Mouse (Mus musculus): ENCODE data around the gene Il1r2. TPM values are rescaled to one million over a fixed set of nuclear protein-coding genes. Genes with fewer than 3 reads are reported as not detected.

The Il1r2 gene
- polyA plus RNA-seq, 1 experiment from 2014 or later: 0.52 TPM

DNA sequence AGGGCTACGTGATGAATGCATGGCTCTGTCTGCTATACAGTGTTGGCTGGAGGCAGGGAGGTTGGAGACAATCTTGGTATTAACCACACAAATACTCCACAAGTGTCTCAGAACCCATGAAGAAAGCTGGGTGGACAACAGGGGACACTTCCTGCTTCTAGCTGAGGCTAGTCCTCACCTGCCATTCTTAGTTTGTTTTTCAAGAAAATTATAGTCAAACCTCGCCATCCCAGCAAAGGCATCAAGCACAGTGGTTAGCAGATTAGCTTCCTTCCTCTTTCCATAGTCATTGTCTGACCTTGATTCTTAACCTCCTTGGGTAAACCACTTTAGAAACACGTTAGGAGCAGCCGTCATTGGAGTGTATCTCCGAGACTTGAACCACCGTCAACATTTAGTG is 28.2 kb upstream of the Il1r2 start:
- Histone ChIP-seq H3K27me3 (no peaks in the 10 kb centered on the region), H3K4me1 (no peaks in the 10 kb centered on the region), H3K4me3 (no peak overlapping the region), H3K27ac (no peak overlapping the region), H3K9me3 (replicated peaks) (no peaks in the 10 kb centered on the region), H3K4me2 (replicated peaks) (no peak overlapping the region), H3K9ac (no peak overlapping the region), H3K36me3 (no peaks in the 10 kb centered on the region)
- 89% methylated on average over 6 of the region's 6 CpGs for WGBS
- no peak for ATAC-seq (ENCODE audit: low FRiP score)

DNA sequence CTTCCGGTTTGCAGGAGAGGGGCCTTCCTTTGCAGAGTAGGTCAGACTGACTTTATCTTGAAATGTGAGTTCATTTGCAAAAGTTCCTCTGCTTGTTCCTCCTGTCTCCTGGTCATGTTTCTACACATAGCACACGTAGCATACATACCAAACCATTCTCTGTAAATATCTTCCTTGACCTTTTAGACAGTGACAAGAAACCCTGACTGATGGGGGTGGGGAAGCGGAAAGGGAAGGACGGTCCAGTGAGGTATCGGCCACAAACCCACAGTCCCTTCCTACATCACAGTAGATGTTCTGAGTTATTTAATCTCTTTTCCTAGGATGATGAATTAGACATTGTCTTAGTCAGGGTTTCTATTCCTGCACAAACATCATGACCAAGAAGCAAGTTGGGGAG is 27.3 kb upstream of the Il1r2 start:
- Histone ChIP-seq H3K27ac (no peak overlapping the region), H3K4me3 (no peak overlapping the region), H3K9me3 (replicated peaks) (no peaks in the 10 kb centered on the region), H3K9ac (no peak overlapping the region), H3K27me3 (no peaks in the 10 kb centered on the region), H3K36me3 (no peaks in the 10 kb centered on the region), H3K4me1 (no peaks in the 10 kb centered on the region), H3K4me2 (replicated peaks) (no peak overlapping the region)
- no peak for ATAC-seq (ENCODE audit: low FRiP score)
- WGBS: 89% methylated on average over 5 of the region's 5 CpGs

DNA sequence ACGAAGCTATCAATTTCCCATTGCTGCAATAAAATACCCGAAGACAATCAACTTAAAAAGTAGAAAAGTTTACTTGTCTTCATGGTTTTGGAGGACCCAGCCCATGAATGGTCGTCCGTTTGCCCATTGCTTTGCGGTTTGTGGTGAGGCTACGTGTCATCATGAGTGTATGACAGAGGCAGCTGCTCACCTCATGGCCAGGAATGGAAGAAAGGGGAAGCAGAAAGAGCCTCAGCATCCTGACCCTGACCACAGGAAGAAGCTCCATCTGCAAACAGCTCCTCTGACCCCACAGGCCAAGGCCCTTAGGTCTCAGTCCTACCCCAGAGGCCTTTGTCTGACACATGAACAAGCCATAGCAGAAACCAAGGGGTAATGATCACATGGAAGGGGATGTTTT is 22.7 kb upstream of the Il1r2 start:
- H3K4me1 ChIP-seq: no peaks in the 10 kb centered on the region
- H3K4me3 ChIP-seq: no peak overlapping the region
- WGBS: 93% methylated on average over 6 of the region's 6 CpGs
- no peak overlapping the region for H3K27ac ChIP-seq
- H3K27me3 ChIP-seq: no peaks in the 10 kb centered on the region
- no peak for ATAC-seq (ENCODE audit: low FRiP score)
- H3K9me3 ChIP-seq (replicated peaks): no peaks in the 10 kb centered on the region
- H3K36me3 ChIP-seq: no peaks in the 10 kb centered on the region
- H3K4me2 ChIP-seq (replicated peaks): no peak overlapping the region
- H3K9ac ChIP-seq: no peak overlapping the region

DNA sequence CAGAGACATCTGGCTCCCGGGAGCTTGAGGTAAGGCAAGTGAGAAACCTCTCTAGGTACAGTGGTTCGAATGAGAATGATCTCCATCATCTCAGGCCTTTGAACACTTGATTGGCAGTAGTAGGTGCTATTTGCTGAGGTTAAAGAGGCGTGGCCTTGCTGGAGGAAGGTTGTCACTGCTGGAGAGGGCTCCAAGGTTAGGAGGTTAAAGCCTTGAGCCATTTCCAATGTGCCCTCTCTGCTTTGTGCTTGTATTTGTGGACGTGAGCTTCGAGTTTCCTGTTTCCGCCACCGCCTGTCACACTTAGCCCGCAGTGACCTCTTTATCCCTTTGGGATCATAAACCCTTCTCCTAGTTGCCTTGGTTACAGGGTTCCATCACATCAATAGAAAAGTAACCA is 21.7 kb upstream of the Il1r2 start:
- H3K36me3 ChIP-seq: no peaks in the 10 kb centered on the region
- no peaks in the 10 kb centered on the region for H3K9me3 ChIP-seq (replicated peaks)
- H3K4me3 ChIP-seq: no peak overlapping the region
- no peak overlapping the region for H3K4me2 ChIP-seq (replicated peaks)
- no peak overlapping the region for H3K27ac ChIP-seq
- H3K27me3 ChIP-seq: no peaks in the 10 kb centered on the region
- no peak for ATAC-seq (ENCODE audit: low FRiP score)
- H3K4me1 ChIP-seq: no peaks in the 10 kb centered on the region
- H3K9ac ChIP-seq: no peak overlapping the region
- 66% methylated on average over 8 of the region's 8 CpGs for WGBS

DNA sequence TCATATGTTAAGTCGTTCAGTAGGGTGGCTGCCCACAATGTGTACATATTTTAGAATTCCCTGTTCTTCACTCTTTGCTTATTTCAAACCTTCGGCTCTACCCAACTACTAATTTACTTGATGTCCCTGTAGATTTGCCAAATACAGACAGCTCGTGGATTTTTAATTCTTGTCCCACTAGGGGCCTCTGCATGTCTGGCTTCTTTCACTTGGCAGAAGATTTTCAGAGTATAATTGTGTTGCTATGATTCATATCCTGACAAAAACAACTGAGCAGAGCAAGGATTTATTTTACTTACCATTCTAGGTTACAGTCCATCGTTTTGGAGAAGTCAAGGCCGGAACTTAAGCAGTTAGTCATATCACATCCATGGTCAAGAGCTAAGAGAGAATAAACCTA is 20.8 kb upstream of the Il1r2 start:
- H3K9me3 ChIP-seq (replicated peaks): no peaks in the 10 kb centered on the region
- no peaks in the 10 kb centered on the region for H3K4me1 ChIP-seq
- no peak overlapping the region for H3K4me2 ChIP-seq (replicated peaks)
- H3K27me3 ChIP-seq: no peaks in the 10 kb centered on the region
- no peak for ATAC-seq (ENCODE audit: low FRiP score)
- H3K4me3 ChIP-seq: no peak overlapping the region
- 86% methylated on average over 5 of the region's 5 CpGs for WGBS
- H3K9ac ChIP-seq: no peak overlapping the region
- no peak overlapping the region for H3K27ac ChIP-seq
- H3K36me3 ChIP-seq: no peaks in the 10 kb centered on the region

DNA sequence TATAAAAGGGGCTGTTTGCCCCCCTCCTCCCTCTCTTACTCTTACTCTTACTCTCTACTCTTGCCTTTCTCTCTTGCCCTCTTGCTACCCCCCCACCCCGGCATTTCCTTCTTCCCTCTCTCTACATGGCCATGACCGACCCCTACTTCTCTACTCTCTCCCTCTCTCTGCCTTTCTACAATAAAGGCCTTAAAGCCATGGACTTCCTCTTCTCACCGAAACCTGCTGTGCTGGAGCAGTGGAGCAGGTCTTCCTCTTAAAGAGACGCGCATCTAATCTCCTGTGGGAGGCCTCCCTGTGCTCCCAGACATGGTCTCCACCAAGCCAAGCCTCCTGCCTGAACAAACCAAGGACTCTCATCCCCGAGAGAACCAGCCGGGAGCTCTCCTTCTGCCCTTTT is 18.8 kb upstream of the Il1r2 start:
- H3K27ac ChIP-seq: no peak overlapping the region
- no peaks in the 10 kb centered on the region for H3K27me3 ChIP-seq
- no peak for ATAC-seq (ENCODE audit: low FRiP score)
- no peak overlapping the region for H3K9ac ChIP-seq
- no peaks in the 10 kb centered on the region for H3K36me3 ChIP-seq
- 87% methylated on average over 7 of the region's 7 CpGs for WGBS
- H3K4me2 ChIP-seq (replicated peaks): no peak overlapping the region
- no peaks in the 10 kb centered on the region for H3K9me3 ChIP-seq (replicated peaks)
- H3K4me3 ChIP-seq: no peak overlapping the region
- no peaks in the 10 kb centered on the region for H3K4me1 ChIP-seq

DNA sequence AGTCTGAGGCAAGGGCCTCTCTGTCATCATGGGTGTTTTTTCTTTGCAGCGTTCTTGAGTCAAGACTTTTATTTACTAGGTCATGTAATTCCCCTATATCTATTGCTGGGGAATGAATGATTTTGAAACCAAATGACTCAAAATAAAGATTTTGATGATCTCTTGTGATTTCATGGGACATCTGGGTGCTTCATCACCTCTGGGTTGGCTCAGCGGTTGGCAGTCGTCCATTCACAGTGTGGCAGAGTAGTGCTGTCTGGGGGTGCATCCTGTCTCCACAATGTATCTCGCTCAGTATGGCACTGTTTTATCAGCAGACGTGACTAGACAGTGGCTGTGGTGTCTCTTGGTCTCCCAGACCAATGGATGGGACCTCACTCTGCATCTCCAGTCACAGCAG is 17.9 kb upstream of the Il1r2 start:
- Histone ChIP-seq H3K9me3 (replicated peaks) (no peaks in the 10 kb centered on the region), H3K36me3 (no peaks in the 10 kb centered on the region), H3K4me3 (no peak overlapping the region), H3K27ac (no peak overlapping the region), H3K27me3 (no peaks in the 10 kb centered on the region), H3K9ac (no peak overlapping the region), H3K4me1 (no peaks in the 10 kb centered on the region), H3K4me2 (replicated peaks) (no peak overlapping the region)
- WGBS: 87% methylated on average over 5 of the region's 5 CpGs
- no peak for ATAC-seq (ENCODE audit: low FRiP score)

DNA sequence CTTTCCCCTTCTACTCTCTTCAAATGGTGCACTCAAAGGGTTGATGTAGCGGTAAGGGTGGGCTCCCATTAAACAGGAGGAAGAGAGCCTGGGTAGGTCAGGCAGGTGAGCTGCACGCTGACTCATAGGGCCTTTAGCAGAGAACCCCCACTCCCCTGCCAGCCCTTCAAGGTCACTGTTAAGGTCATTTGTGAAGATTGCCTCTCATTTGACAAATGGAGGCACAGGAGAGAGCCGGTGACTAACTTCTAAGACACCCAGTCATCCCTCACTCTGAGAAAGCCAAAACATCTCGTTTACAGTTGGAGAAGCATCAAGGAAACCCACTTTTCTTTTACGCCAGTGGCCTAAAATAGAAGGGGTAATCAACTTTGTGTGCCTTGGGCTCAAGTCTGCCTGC is 16.5 kb upstream of the Il1r2 start:
- Histone ChIP-seq H3K9ac (no peak overlapping the region), H3K4me1 (no peaks in the 10 kb centered on the region), H3K4me3 (no peak overlapping the region), H3K27me3 (no peaks in the 10 kb centered on the region), H3K36me3 (no peaks in the 10 kb centered on the region), H3K9me3 (replicated peaks) (no peaks in the 10 kb centered on the region), H3K27ac (no peak overlapping the region), H3K4me2 (replicated peaks) (no peak overlapping the region)
- ATAC-seq (ENCODE audit: low FRiP score): no peak
- WGBS: 73% methylated on average over 5 of the region's 5 CpGs

DNA sequence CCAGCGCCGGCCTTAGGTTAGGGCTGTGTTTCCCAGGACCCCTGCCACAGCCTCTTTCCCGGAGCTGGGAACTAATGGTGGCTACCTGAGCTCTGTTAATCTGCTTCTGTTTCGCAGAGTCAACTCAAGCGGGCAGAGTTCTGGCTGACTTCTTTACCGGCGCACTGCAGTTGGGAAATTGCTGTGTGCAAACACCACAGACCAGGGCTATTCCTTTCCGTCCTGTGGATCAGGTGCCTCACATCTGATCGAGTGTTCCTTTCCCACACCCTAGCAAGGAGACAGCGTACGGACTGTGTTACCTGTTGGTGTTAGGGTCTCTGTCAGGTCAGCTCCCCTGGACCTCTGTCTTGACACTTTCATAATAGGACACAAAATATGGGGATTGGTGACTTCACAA is 15.9 kb upstream of the Il1r2 start:
- no peak overlapping the region for H3K27ac ChIP-seq
- no peak overlapping the region for H3K9ac ChIP-seq
- H3K4me2 ChIP-seq (replicated peaks): no peak overlapping the region
- no peak overlapping the region for H3K4me3 ChIP-seq
- no peaks in the 10 kb centered on the region for H3K36me3 ChIP-seq
- no peak for ATAC-seq (ENCODE audit: low FRiP score)
- peaks cover 1% of the 10 kb centered on the region; the same call in 1 of the 2 replicates for H3K4me1 ChIP-seq
- no peaks in the 10 kb centered on the region for H3K9me3 ChIP-seq (replicated peaks)
- H3K27me3 ChIP-seq: no peaks in the 10 kb centered on the region
- WGBS: 62% methylated on average over 11 of the region's 11 CpGs

DNA sequence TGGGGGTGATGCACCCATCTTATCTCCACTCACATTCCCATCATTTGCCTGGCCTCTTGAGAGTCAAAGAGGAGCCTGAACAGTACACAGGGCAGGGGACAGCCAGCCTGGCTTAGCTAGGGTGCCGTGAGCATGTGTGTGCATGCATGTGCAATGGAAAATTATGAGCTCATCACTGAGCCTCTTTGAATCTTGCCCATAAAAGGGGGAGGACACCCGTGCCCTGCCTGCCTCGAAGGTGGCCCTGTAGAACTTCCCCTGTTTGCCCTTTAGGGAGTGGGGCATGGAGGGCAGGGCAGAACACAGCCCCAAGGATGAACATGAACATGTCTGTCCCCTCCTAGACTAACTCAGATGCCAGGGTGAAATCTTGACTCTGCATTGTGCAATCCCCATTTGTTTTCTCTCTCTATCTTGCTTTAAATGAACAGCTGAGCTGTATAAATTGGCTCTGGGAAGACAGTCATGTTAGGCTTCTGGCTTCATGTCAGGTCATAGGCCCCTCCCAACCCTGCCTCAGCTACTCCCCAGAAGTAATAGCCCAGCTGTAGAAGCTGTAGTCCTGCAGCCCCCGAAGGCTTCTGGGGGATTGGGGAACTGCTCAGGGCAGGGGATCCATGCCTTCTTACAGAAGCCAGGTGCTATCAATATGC is 14.6 kb upstream of the Il1r2 start:
- Histone ChIP-seq H3K4me1 (peaks cover 7% of the 10 kb centered on the region; the same call in 1 of the 2 replicates), H3K27me3 (no peaks in the 10 kb centered on the region), H3K9me3 (replicated peaks) (no peaks in the 10 kb centered on the region), H3K27ac (no peak overlapping the region), H3K9ac (no peak overlapping the region), H3K4me2 (replicated peaks) (no peak overlapping the region), H3K4me3 (no peak overlapping the region), H3K36me3 (no peaks in the 10 kb centered on the region)
- 88% methylated on average over 4 of the region's 4 CpGs for WGBS
- no peak for ATAC-seq (ENCODE audit: low FRiP score)

DNA sequence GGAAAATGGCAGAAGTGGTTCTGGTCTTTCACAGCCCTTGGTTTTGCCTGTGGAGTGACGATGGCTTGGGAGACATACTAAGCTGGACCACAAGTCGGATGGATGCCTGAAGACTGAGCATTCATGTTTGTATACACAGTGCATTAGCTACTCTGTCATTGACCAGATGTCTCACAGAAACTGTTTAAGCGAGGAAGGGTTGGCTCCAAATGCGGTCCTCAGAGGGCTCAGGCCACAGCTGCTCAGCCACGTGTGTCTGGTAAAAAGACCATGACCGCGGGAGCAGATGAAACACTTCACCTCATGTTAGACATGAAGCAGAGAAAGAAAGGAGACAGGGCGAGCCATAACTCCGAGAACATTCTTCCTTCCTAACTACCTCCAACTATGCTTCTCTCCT is 12.5 kb upstream of the Il1r2 start:
- Histone ChIP-seq H3K27me3 (no peaks in the 10 kb centered on the region), H3K9me3 (replicated peaks) (no peaks in the 10 kb centered on the region), H3K4me3 (no peak overlapping the region), H3K4me2 (replicated peaks) (no peak overlapping the region), H3K36me3 (no peaks in the 10 kb centered on the region), H3K27ac (no peak overlapping the region), H3K9ac (no peak overlapping the region), H3K4me1 (peaks cover 7% of the 10 kb centered on the region; the same call in 1 of the 2 replicates)
- no peak for ATAC-seq (ENCODE audit: low FRiP score)
- 82% methylated on average over 9 of the region's 9 CpGs for WGBS

DNA sequence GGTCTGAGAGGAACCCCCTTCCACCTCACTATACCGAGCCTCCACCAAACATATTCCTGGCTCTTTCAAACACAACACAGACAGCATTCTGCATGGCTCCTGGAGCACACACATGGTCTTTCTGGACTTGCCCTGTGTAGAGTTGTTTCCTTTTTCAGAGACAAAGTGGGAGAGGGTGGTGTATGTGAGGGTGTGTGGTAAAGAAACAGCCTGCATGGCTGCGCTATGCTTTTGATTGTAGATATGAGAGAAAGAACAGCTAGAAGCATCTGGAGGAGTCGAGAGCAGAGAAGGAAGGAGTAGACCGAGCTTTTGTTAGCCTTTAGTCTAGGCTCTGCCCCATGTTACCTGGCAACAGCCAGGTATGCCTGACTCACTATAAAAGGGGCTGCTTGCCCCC is 10.5 kb upstream of the Il1r2 start:
- Histone ChIP-seq H3K27ac (no peak overlapping the region), H3K9ac (no peak overlapping the region), H3K4me1 (peaks cover 7% of the 10 kb centered on the region; the same call in 1 of the 2 replicates), H3K36me3 (no peaks in the 10 kb centered on the region), H3K9me3 (replicated peaks) (no peaks in the 10 kb centered on the region), H3K27me3 (no peaks in the 10 kb centered on the region), H3K4me2 (replicated peaks) (no peak overlapping the region), H3K4me3 (no peak overlapping the region)
- WGBS: 64% methylated on average over 4 of the region's 4 CpGs
- ATAC-seq (ENCODE audit: low FRiP score): no peak

DNA sequence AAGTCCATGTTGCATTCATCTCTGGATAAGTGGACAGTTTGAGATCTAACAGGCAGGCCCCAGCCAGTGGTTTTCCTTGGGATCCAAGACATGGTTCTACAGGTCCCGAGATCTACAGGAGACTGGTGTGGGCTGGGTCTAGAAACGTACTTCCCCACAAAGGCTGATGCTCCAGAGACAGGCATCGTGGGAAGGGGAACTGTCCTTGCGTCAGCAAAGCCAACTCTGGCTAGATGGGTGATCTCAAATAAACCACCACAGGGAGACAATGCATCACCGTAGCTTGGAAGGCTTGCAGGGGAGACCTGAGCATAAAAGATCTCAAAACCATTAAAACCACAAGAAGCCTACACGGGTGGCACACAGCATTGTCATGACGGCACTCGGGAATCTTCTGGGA is 9.4 kb upstream of the Il1r2 start:
- Histone ChIP-seq H3K9me3 (replicated peaks) (no peaks in the 10 kb centered on the region), H3K4me1 (peaks cover 7% of the 10 kb centered on the region; the same call in 1 of the 2 replicates), H3K27me3 (no peaks in the 10 kb centered on the region), H3K36me3 (no peaks in the 10 kb centered on the region), H3K27ac (no peak overlapping the region), H3K9ac (no peak overlapping the region), H3K4me2 (replicated peaks) (no peak overlapping the region), H3K4me3 (no peak overlapping the region)
- no peak for ATAC-seq (ENCODE audit: low FRiP score)
- 89% methylated on average over 8 of the region's 8 CpGs for WGBS
